Mouse (Mus musculus): Measurements from ENCODE around the gene Aim2.
"Not testable (repeated sequence)": the region's sequence is repeated elsewhere in the genome, so short reads cannot be mapped to it uniquely, and the experiment has no call there.

The Aim2 gene

DNA sequence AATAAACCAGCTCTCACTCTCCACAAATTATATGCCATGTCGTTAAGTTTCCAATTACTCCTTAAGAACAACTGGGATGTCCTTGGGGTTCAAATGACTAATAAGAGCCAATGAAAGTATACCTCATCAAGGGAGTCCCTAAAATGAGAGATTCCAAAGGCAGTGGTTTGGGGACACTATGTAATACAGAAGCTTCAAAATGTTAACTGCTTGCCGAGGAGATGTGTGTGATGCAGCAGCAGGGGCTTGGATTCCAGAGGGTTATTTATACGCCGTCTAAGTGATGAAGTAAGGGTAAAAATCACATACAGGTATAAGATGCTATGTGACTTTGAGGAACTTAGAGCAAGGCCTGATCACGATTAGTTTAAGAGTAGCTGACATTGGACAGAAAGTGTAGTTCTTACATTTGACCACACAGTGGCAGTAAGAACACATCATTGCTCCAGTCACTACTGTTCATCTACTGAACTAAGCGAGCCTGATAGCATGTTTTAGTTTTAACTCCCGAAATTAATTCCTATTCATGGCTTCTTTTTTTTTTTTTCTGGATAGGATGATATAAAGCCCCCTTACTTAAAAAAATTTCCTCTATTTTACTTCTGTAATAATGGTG lies 105.6 kb downstream of the Aim2 start:
- DNase-seq (ENCODE audit: low spot score in 2 of 2), result no peak

DNA sequence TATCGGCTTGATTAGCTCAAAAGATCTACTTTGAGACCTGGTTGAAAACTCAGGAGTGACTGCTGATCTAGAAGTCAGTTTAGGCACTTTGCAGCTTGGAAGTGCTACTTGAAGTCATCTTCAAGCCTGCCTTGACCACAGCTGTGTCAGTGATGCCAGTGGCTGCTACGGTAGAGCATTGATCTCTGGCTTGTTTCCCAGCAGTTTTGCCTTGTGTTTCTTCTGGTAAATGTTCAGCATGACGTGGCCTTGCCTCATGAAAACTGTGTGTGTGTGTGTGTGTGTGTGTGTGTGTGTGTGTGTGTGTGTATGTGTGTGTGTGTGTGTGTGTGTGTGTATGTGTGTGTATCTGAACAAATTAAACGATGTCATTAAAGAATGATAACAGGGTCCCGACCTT lies 106.1 kb downstream of the Aim2 start:
- DNase-seq (ENCODE audit: low spot score in 2 of 2), result no peak

DNA sequence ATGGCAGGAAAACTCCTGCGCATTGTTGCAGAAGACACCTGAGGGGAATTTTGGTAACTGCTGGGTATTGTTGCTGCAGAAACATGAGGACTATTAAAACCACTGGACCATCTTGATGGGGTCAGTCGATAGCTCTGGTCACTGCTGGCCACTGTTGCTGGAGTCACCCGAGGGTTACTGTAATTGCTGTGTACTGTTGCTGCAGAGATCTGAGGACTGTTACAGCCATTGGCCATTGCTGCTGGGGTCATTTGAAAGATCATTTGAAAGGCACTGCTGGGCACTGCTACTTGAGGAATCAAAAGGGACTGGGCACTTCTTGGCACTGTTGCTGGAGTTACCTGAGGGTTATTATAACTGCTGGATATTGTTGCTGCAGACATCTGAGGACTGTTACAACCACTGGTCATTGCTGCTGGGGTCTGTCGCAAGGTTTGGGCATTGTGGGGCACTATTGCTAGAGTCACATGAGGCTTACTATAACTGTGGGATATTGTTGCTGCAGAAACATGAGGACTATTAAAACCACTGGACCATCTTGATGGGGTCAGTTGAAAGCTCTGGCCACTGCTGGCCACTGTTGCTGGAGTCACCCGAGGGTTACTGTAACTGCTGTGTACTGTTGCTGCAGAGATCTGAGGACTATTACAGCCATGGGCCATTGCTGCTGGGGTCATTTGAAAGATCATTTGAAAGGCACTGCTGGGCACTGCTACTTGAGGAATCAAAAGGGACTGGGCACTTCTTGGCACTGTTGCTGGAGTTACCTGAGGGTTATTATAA lies 129.9 kb downstream of the Aim2 start:
- not testable (repeated sequence) for DNase-seq (ENCODE audit: low spot score in 2 of 2)

DNA sequence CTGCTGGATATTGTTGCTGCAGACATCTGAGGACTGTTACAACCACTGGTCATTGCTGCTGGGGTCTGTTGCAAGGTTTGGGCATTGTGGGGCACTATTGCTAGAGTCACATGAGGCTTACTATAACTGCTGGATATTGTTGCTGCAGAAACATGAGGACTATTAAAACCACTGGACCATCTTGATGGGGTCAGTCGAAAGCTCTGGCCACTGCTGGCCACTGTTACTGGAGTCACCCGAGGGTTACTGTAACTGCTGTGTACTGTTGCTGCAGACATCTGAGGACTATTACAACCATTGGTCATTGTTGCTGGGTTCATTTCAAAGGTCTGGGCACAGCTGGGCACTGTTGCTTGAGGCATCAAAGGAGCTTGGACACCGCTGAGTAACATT lies 130.5 kb downstream of the Aim2 start:
- DNase-seq (ENCODE audit: low spot score in 2 of 2), result not testable (repeated sequence)

DNA sequence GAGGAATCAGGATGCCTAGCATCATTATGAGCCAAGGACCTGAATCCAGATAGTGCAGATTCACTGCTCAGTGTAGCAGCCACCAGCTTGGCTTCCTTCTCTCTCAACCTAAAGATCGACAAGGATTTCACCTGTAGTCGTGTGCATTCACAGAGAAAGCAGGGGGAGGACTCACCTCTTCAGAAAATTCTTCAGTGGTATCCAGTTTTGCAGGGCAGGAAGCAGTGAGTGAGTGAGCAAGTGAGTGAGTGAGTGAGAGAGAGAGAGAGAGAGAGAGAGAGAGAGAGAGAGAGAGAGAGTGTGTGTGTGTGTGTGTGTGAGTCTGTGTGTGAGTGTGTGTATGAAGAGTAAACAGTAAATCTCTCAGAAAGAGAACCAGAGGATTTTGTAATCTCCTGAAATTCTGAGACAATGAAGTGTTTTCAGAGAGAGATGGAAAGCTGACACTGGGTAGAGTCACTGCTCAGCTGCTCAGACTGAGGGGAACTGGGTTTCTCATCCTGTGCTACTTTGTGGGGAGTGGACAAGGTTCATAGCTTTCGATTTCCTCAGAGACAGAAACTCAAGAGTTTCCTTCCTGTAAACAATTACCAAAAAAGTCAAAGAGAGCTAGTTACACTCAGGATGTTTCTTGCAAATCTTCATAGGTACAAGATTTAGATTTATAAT lies 140.3 kb downstream of the Aim2 start, which contains the start of gene Ifi206:
Gene Ifi206, minus strand, starts transcription at position 230 of the 669 bp plus-strand sequence.
- DNase-seq (ENCODE audit: low spot score in 2 of 2), result not testable (repeated sequence)

DNA sequence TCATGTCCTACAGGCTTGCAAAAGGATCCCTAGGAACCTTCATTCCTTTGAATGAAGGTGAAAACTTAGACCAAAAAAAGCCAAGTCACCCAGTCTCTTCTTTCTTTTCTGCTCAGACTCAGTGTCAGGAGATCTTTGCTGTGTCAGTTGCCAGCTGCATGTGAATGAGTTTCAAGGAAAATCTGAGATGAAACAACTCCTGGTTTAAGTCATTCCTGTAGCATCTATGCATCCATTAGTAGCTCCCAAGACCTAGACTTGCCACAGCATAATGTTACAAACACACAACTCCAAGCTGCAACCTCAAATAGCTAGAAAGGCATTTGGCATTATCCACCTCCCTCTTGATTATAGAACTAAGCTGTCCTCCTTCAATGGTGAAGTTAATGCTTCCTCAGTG lies 140.8 kb downstream of the Aim2 start:
- DNase-seq (ENCODE audit: low spot score in 2 of 2), result not testable (repeated sequence)

DNA sequence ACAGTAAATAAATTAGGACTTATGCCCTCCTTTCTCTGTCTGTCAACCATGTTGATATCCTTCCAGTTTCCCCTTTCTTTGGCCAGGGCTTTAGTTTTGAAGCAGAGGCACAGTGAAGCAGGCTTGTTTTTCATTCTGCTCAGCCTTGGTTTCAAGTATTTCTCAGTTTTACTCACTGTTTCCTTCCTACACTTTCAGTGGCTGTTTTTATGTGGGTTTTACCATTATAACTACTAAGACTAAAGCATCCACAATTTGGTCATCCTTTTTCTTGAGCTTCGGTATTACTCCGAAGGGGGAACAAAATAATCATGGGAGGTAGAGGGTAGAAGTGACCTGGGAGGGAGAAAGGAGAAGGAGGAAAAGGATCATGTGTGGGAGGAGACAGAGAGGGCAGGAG lies 159.9 kb downstream of the Aim2 start:
- DNase-seq (ENCODE audit: low spot score in 2 of 2), result not testable (repeated sequence)
